Mouse (Mus musculus) layer of hippocampus, adult 8-10 months (tissue): ENCODE results near the gene Rassf5. TPM values are rescaled to one million over a fixed set of nuclear protein-coding genes. Genes with fewer than 3 reads are reported as not detected.

Experiments used
- DNase-seq, 2 experiments: peaks; one replicate each; pipeline ENCODE4 v3.0.0; 2022; ENCODE audit warnings: low spot score in 2 of 2
- total RNA-seq, 4 experiments: library from RNA; stranded (reverse); gene quantifications; 2 replicates each; pipeline ENCODE4 v1.2.4; 2022

Rassf5 gene
- total RNA-seq, 4 experiments from 2014 or later: 17.6 to 21.5 (median 18.6) TPM

GRCm38 (mm10) chr1:131138191-131139016, 106.7 kb downstream of the Rassf5 start, which contains the start of gene Dyrk3:
Gene Dyrk3 (minus strand): TSS chr1:131138340.
- peak; percentile 77 to 88 for DNase-seq

- DNase-seq: no peak
Measured at GRCm38 (mm10) chr1:131137717-131138118, 107.3 kb downstream of the Rassf5 start.

GRCm38 (mm10) chr1:131137111-131137510, 107.9 kb downstream of the Rassf5 start:
- DNase-seq: no peak

- DNase-seq: no peak
Measured at GRCm38 (mm10) chr1:131135960-131136629, 109.0 kb downstream of the Rassf5 start.

GRCm38 (mm10) chr1:131134942-131135522, 110.0 kb downstream of the Rassf5 start:
- no peak for DNase-seq

GRCm38 (mm10) chr1:131134231-131134630, 110.8 kb downstream of the Rassf5 start:
- no peak for DNase-seq

Other genes with a start within 250 kb of the Rassf5 start
- not detected for gene Il10, start 225.4 kb downstream of the Rassf5 start, total RNA-seq
- 10 to 100 TPM; 27.7 to 42.7 (median 35.3) TPM for gene Mapkapk2, start 147.4 kb downstream of the Rassf5 start, total RNA-seq
- gene Dyrk3, start 106.9 kb downstream of the Rassf5 start, total RNA-seq: 10 to 100 TPM; 13.5 to 17.6 (median 14.6) TPM
- 10 to 100 TPM; 40.0 to 50.0 (median 46.8) TPM for gene Eif2d, start 92.1 kb downstream of the Rassf5 start, total RNA-seq
- gene Ikbke, start 34.3 kb upstream of the Rassf5 start, total RNA-seq: 1 to 10 TPM; 1.8 to 4.9 (median 3.4) TPM